Mouse (Mus musculus): ENCODE measurements around the gene Tnxb. TPM values are rescaled to one million over a fixed set of nuclear protein-coding genes. Genes with fewer than 3 reads are reported as not detected.
A peak's percentile ranks its signal among the peaks of the same experiment; 100 is the strongest.
"Not testable (repeated sequence)": the region's sequence is repeated elsewhere in the genome, so short reads cannot be mapped to it uniquely, and the experiment has no call there.

Gene Tnxb
- polyA plus RNA-seq, 1 experiment from 2014 or later: 0.27 TPM

GRCm38 (mm10) chr17:34699575-34700408 lies 29.5 kb downstream of the Tnxb start:
- Histone ChIP-seq H3K4me3 (no peak overlapping the region), H3K27me3 (no peaks in the 10 kb centered on the region), H3K4me1 (replicated peaks) (peaks cover 18% of the 10 kb centered on the region), H3K9ac (no peak overlapping the region), H3K4me2 (no peak overlapping the region), H3K36me3 (no peaks in the 10 kb centered on the region), H3K27ac (replicated peaks) (peak overlapping the region; percentile 54), H3K9me3 (no peaks in the 10 kb centered on the region)
- 30% methylated on average over 14 of the region's 14 CpGs for WGBS
- ATAC-seq (ENCODE audit: low FRiP score, low read depth): peak; percentile 60; the same call in 1 of the 2 replicates

- WGBS: 44% methylated on average over 2 of the region's 2 CpGs
- no peaks in the 10 kb centered on the region for H3K27me3 ChIP-seq
- no peak overlapping the region for H3K4me2 ChIP-seq
- peak overlapping the region; percentile 54; the same call in 1 of the 2 replicates for H3K27ac ChIP-seq (replicated peaks)
- no peak overlapping the region for H3K4me3 ChIP-seq
- 0 out of 2 replicates have a peak, but pooled peaks have one; percentile 5 for ATAC-seq (ENCODE audit: low FRiP score, low read depth)
- no peaks in the 10 kb centered on the region for H3K36me3 ChIP-seq
- H3K9me3 ChIP-seq: no peaks in the 10 kb centered on the region
- H3K4me1 ChIP-seq (replicated peaks): peaks cover 18% of the 10 kb centered on the region
- no peak overlapping the region for H3K9ac ChIP-seq
Measured at GRCm38 (mm10) chr17:34700671-34701071, 30.3 kb downstream of the Tnxb start.

GRCm38 (mm10) chr17:34706476-34706875 lies 36.1 kb downstream of the Tnxb start:
- not testable (repeated sequence) for H3K4me3 ChIP-seq; ATAC-seq (ENCODE audit: low FRiP score, low read depth); H3K36me3 ChIP-seq; H3K9me3 ChIP-seq; H3K4me1 ChIP-seq (replicated peaks); H3K27me3 ChIP-seq; H3K27ac ChIP-seq (replicated peaks); H3K9ac ChIP-seq; H3K4me2 ChIP-seq
- WGBS: 80% methylated on average over 2 of the region's 2 CpGs

- H3K27ac ChIP-seq (replicated peaks): no peak overlapping the region
- H3K4me2 ChIP-seq: no peak overlapping the region
- no peak overlapping the region for H3K9ac ChIP-seq
- H3K27me3 ChIP-seq: no peaks in the 10 kb centered on the region
- ATAC-seq (ENCODE audit: low FRiP score, low read depth): no peak
- H3K9me3 ChIP-seq: no peaks in the 10 kb centered on the region
- H3K4me3 ChIP-seq: no peak overlapping the region
- no peaks in the 10 kb centered on the region for H3K36me3 ChIP-seq
- WGBS: 48% methylated on average over 6 of the region's 6 CpGs
- H3K4me1 ChIP-seq (replicated peaks): no peaks in the 10 kb centered on the region
Measured at GRCm38 (mm10) chr17:34712951-34713350, 42.6 kb downstream of the Tnxb start.

- not testable (repeated sequence) for H3K27ac ChIP-seq (replicated peaks); H3K9ac ChIP-seq; H3K4me3 ChIP-seq; ATAC-seq (ENCODE audit: low FRiP score, low read depth); H3K36me3 ChIP-seq; H3K9me3 ChIP-seq; H3K4me2 ChIP-seq; H3K27me3 ChIP-seq; H3K4me1 ChIP-seq (replicated peaks)
- 90% methylated on average over 9 of the region's 9 CpGs for WGBS
Measured at GRCm38 (mm10) chr17:34714181-34714907, 44.0 kb downstream of the Tnxb start.

- H3K27ac ChIP-seq (replicated peaks); H3K9me3 ChIP-seq; H3K4me2 ChIP-seq; H3K4me1 ChIP-seq (replicated peaks); ATAC-seq (ENCODE audit: low FRiP score, low read depth); H3K27me3 ChIP-seq; H3K4me3 ChIP-seq; H3K36me3 ChIP-seq; H3K9ac ChIP-seq: not testable (repeated sequence)
- WGBS: 87% methylated on average over 5 of the region's 5 CpGs
Measured at GRCm38 (mm10) chr17:34714908-34715445, 44.6 kb downstream of the Tnxb start.

GRCm38 (mm10) chr17:34715451-34715850 lies 45.1 kb downstream of the Tnxb start:
- H3K36me3 ChIP-seq; H3K27me3 ChIP-seq; H3K27ac ChIP-seq (replicated peaks); H3K9ac ChIP-seq; H3K9me3 ChIP-seq; H3K4me1 ChIP-seq (replicated peaks); H3K4me2 ChIP-seq; ATAC-seq (ENCODE audit: low FRiP score, low read depth); H3K4me3 ChIP-seq: not testable (repeated sequence)
- 87% methylated on average over 6 of the region's 7 CpGs for WGBS

GRCm38 (mm10) chr17:34716247-34716646 lies 45.9 kb downstream of the Tnxb start:
- WGBS: 90% methylated on average over 15 of the region's 15 CpGs
- Histone ChIP-seq H3K4me3 (no peak overlapping the region), H3K9ac (no peak overlapping the region), H3K4me2 (no peak overlapping the region), H3K27me3 (no peaks in the 10 kb centered on the region), H3K36me3 (no peaks in the 10 kb centered on the region), H3K9me3 (no peaks in the 10 kb centered on the region), H3K4me1 (replicated peaks) (no peaks in the 10 kb centered on the region), H3K27ac (replicated peaks) (no peak overlapping the region)
- ATAC-seq (ENCODE audit: low FRiP score, low read depth): no peak

GRCm38 (mm10) chr17:34717401-34717800 lies 47.1 kb downstream of the Tnxb start:
- ATAC-seq (ENCODE audit: low FRiP score, low read depth): no peak
- no peak overlapping the region for H3K27ac ChIP-seq (replicated peaks)
- no peaks in the 10 kb centered on the region for H3K36me3 ChIP-seq
- H3K9me3 ChIP-seq: no peaks in the 10 kb centered on the region
- no peak overlapping the region for H3K4me2 ChIP-seq
- H3K9ac ChIP-seq: no peak overlapping the region
- no peaks in the 10 kb centered on the region for H3K4me1 ChIP-seq (replicated peaks)
- 80% methylated on average over 11 of the region's 11 CpGs for WGBS
- no peak overlapping the region for H3K4me3 ChIP-seq
- no peaks in the 10 kb centered on the region for H3K27me3 ChIP-seq

GRCm38 (mm10) chr17:34719886-34720285 lies 49.6 kb downstream of the Tnxb start:
- 77% methylated on average over 8 of the region's 8 CpGs for WGBS
- not testable (repeated sequence) for H3K36me3 ChIP-seq; H3K4me1 ChIP-seq (replicated peaks); H3K9ac ChIP-seq; H3K27ac ChIP-seq (replicated peaks); ATAC-seq (ENCODE audit: low FRiP score, low read depth); H3K27me3 ChIP-seq; H3K4me3 ChIP-seq; H3K9me3 ChIP-seq; H3K4me2 ChIP-seq

- not testable (repeated sequence) for H3K4me3 ChIP-seq; H3K36me3 ChIP-seq; H3K4me2 ChIP-seq; H3K9ac ChIP-seq; H3K4me1 ChIP-seq (replicated peaks); H3K27ac ChIP-seq (replicated peaks); ATAC-seq (ENCODE audit: low FRiP score, low read depth); H3K27me3 ChIP-seq; H3K9me3 ChIP-seq
- WGBS: 94% methylated on average over 4 of the region's 4 CpGs
Measured at GRCm38 (mm10) chr17:34722238-34722637, 51.9 kb downstream of the Tnxb start.

GRCm38 (mm10) chr17:34723066-34723465 lies 52.7 kb downstream of the Tnxb start:
- Histone ChIP-seq H3K36me3 (no peaks in the 10 kb centered on the region), H3K4me2 (no peak overlapping the region), H3K4me1 (replicated peaks) (no peaks in the 10 kb centered on the region), H3K9ac (no peak overlapping the region), H3K4me3 (no peak overlapping the region), H3K27me3 (no peaks in the 10 kb centered on the region), H3K9me3 (no peaks in the 10 kb centered on the region), H3K27ac (replicated peaks) (no peak overlapping the region)
- 82% methylated on average over 4 of the region's 4 CpGs for WGBS
- ATAC-seq (ENCODE audit: low FRiP score, low read depth): no peak
